Mouse (Mus musculus) left cerebral cortex, postnatal 10 days (tissue): ENCODE measurements around the gene Gm436. TPM values are rescaled to one million over a fixed set of nuclear protein-coding genes. Genes with fewer than 3 reads are reported as not detected.

Experiments used
- DNase-seq, 2 experiments: peaks; one replicate each; pipeline ENCODE4 v3.0.0; 2021 to 2022; ENCODE audit warnings: low spot score in 2 of 2, mixed read lengths in 1 of 2; ENCODE audit errors: extremely low spot score in 1 of 2
- intact Hi-C: fragments of 180-260 bp; cut with DNase I; formaldehyde crosslinking; loops from one replicate; pipeline ENCODE4 v1.15.1; 2025
- total RNA-seq, 2 experiments: library from RNA; stranded (reverse); gene quantifications; 2 replicates each; pipeline ENCODE4 v1.2.3; 2021

The Gm436 gene
- not detected for total RNA-seq

DNA sequence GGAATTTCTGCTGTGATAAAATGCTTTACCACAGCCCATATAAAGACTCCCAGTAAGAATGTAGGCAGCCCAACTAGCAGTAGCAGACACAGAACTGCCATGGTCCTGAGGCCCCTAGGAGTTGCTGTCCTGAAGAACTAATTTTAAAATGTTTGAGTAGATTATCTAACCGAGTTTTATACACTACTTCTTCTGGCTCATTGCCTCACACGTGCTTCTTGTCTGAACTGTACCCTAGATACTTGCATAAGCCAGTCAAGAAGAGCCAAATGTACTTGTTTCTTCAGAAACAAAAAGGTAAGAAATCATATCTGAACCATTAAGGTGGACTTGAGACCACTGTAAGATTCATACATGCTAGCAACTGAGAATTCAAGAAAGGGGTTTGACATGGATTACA lies at the start of gene Gm436:
Gene Gm436, minus strand, starts transcription at position 101 of the 400 bp plus-strand sequence.
- no peak for DNase-seq
- intact Hi-C loops = no loop called here

- intact Hi-C loops = no loop called here
- no peak for DNase-seq
These were observed 35.1 kb upstream of the Gm436 start, which contains the start of gene Gm13178 for GRCm38 (mm10) chr4:144721304-144721703. Gm13178 (minus strand) TSS chr4:144721404.

GRCm38 (mm10) chr4:144719691-144720090 lies 33.5 kb upstream of the Gm436 start:
- DNase-seq = no peak
- intact Hi-C loops = no loop called here

GRCm38 (mm10) chr4:144718288-144718687 lies 32.1 kb upstream of the Gm436 start:
- intact Hi-C loops = no loop called here
- DNase-seq = no peak

- intact Hi-C loops = no loop called here
- no peak for DNase-seq
These were observed 47.9 kb downstream of the Gm436 start for GRCm38 (mm10) chr4:144638263-144638662.

Other genes with a start within 250 kb of the Gm436 start
- not detected for gene 1700012P22Rik, start 247.6 kb downstream of the Gm436 start, total RNA-seq
- gene Gm9944, start 233.1 kb downstream of the Gm436 start, total RNA-seq = not detected
- not detected for gene Aadacl3, start 222.6 kb downstream of the Gm436 start, total RNA-seq
- not detected for gene 9430007A20Rik, start 166.5 kb downstream of the Gm436 start, total RNA-seq
- gene Gm13124, start 121.2 kb downstream of the Gm436 start, total RNA-seq = not detected
- not detected for gene Aadacl4, start 72.7 kb downstream of the Gm436 start, total RNA-seq
- not detected for gene Gm13178, start 35.0 kb upstream of the Gm436 start, total RNA-seq
- not detected for gene Gm438, start 100.2 kb upstream of the Gm436 start, total RNA-seq
- gene Dhrs3, start 206.5 kb upstream of the Gm436 start, total RNA-seq = 10 to 100 TPM; 16.0 to 16.6 TPM